Mouse (Mus musculus): Measurements from ENCODE around the gene Kctd19. TPM values are rescaled to one million over a fixed set of nuclear protein-coding genes. Genes with fewer than 3 reads are reported as not detected.
A peak's percentile ranks its signal among the peaks of the same experiment; 100 is the strongest.

Kctd19 gene
- polyA plus RNA-seq (2014; fragmentation: Nextera tagmentation; extraction: Ambion mirVana), result not detected in 2 replicates

DNA sequence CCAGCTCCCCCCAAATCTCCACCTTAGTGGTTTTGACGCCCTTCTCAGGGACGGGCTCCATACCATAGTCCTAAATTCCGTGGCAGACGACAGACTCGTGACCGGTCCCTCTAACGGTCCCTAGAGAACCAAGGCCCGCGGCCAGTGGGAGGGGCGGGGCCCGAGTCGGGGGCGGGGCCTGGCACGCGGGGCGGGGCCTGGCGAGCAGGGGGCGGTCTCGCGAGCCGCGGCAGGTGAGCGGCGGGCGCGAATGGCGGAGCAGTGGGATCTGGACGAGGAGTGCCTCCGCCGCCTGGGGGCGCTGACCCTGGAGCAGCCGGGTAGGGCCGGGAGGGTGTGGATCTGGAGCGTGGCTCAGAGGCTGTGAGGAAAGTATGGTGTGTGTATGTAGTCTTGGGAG lies at the start of gene Kctd19, which contains the start of gene Lrrc36:
Kctd19 (minus strand) TSS at position 112 of the 400 bp plus-strand sequence.
Lrrc36 (plus strand) TSS at position 181 of the 400 bp plus-strand sequence.
- H3K36me3 ChIP-seq (ENCODE audit: control insufficient read depth, insufficient read depth, low read length), result no peaks in the 10 kb centered on the region
- ATAC-seq (replicated peaks; ENCODE audit: low FRiP score) (peak; percentile 84), DNase-seq (ENCODE audit: low spot score) (peak; percentile 85)
- no peak within 1 kb of the TSS for H3K27ac ChIP-seq (ENCODE audit: low read depth, low read length)
- H3K4me1 ChIP-seq (replicated peaks; ENCODE audit: control insufficient read depth, insufficient read depth, low read length), result peaks cover 3% of the 10 kb centered on the region; the same call in 1 of the 2 replicates
- peak within 1 kb of the TSS; percentile 22; the same call in 1 of the 2 replicates for H3K4me3 ChIP-seq (ENCODE audit: low read depth, low read length)
- H3K9me3 ChIP-seq (ENCODE audit: control insufficient read depth, low read length), result no peaks in the 10 kb centered on the region; the same call in 1 of the 2 replicates
- WGBS, result under 1% methylated on average over 34 of the region's 34 CpGs
- no peak within 1 kb of the TSS; the same call in 1 of the 2 replicates for H3K9ac ChIP-seq (ENCODE audit: low read length)
- peaks cover 7% of the 10 kb centered on the region; the same call in 1 of the 2 replicates for H3K27me3 ChIP-seq (ENCODE audit: control insufficient read depth, insufficient read depth, low read length)
- H3K4me2 ChIP-seq (ENCODE audit: low read depth, low read length, severe bottlenecking), result peak within 1 kb of the TSS; percentile 49

GRCm38 (mm10) chr8:105461085-105461803 lies 47.9 kb upstream of the Kctd19 start:
- Histone ChIP-seq H3K9ac (ENCODE audit: low read length) (no peak overlapping the region), H3K9me3 (ENCODE audit: control insufficient read depth, low read length) (no peaks in the 10 kb centered on the region), H3K36me3 (ENCODE audit: control insufficient read depth, insufficient read depth, low read length) (no peaks in the 10 kb centered on the region), H3K27ac (ENCODE audit: low read depth, low read length) (no peak overlapping the region), H3K4me2 (ENCODE audit: low read depth, low read length, severe bottlenecking) (no peak overlapping the region), H3K4me1 (replicated peaks; ENCODE audit: control insufficient read depth, insufficient read depth, low read length) (peaks cover 5% of the 10 kb centered on the region; the same call in 1 of the 2 replicates), H3K4me3 (ENCODE audit: low read depth, low read length) (no peak overlapping the region), H3K27me3 (ENCODE audit: control insufficient read depth, insufficient read depth, low read length) (no peaks in the 10 kb centered on the region)
- no peak for ATAC-seq (replicated peaks; ENCODE audit: low FRiP score)
- no peak for DNase-seq (ENCODE audit: low spot score)
- 80% methylated on average over 13 of the region's 13 CpGs for WGBS

GRCm38 (mm10) chr8:105455218-105455617 lies 41.9 kb upstream of the Kctd19 start:
- H3K9me3 ChIP-seq (ENCODE audit: control insufficient read depth, low read length), result no peaks in the 10 kb centered on the region
- H3K27ac ChIP-seq (ENCODE audit: low read depth, low read length), result no peak overlapping the region
- no peaks in the 10 kb centered on the region for H3K36me3 ChIP-seq (ENCODE audit: control insufficient read depth, insufficient read depth, low read length)
- 70% methylated on average over 10 of the region's 10 CpGs for WGBS
- ATAC-seq (replicated peaks; ENCODE audit: low FRiP score) (no peak), DNase-seq (ENCODE audit: low spot score) (no peak)
- H3K4me1 ChIP-seq (replicated peaks; ENCODE audit: control insufficient read depth, insufficient read depth, low read length), result peaks cover 2% of the 10 kb centered on the region; the same call in 1 of the 2 replicates
- no peak overlapping the region for H3K4me3 ChIP-seq (ENCODE audit: low read depth, low read length)
- no peak overlapping the region for H3K4me2 ChIP-seq (ENCODE audit: low read depth, low read length, severe bottlenecking)
- no peaks in the 10 kb centered on the region for H3K27me3 ChIP-seq (ENCODE audit: control insufficient read depth, insufficient read depth, low read length)
- no peak overlapping the region for H3K9ac ChIP-seq (ENCODE audit: low read length)

GRCm38 (mm10) chr8:105454088-105454487 lies 40.8 kb upstream of the Kctd19 start:
- H3K27ac ChIP-seq (ENCODE audit: low read depth, low read length), result no peak overlapping the region
- DNase-seq (ENCODE audit: low spot score), result no peak
- H3K27me3 ChIP-seq (ENCODE audit: control insufficient read depth, insufficient read depth, low read length), result no peaks in the 10 kb centered on the region
- H3K9ac ChIP-seq (ENCODE audit: low read length), result no peak overlapping the region
- H3K4me2 ChIP-seq (ENCODE audit: low read depth, low read length, severe bottlenecking), result no peak overlapping the region
- no peaks in the 10 kb centered on the region for H3K36me3 ChIP-seq (ENCODE audit: control insufficient read depth, insufficient read depth, low read length)
- H3K4me3 ChIP-seq (ENCODE audit: low read depth, low read length), result no peak overlapping the region
- peaks cover 2% of the 10 kb centered on the region; the same call in 1 of the 2 replicates for H3K4me1 ChIP-seq (replicated peaks; ENCODE audit: control insufficient read depth, insufficient read depth, low read length)
- H3K9me3 ChIP-seq (ENCODE audit: control insufficient read depth, low read length), result no peaks in the 10 kb centered on the region
- no peak for ATAC-seq (replicated peaks; ENCODE audit: low FRiP score)
- WGBS, result 72% methylated on average over 5 of the region's 5 CpGs

GRCm38 (mm10) chr8:105453296-105453695 lies 40.0 kb upstream of the Kctd19 start:
- DNase-seq (ENCODE audit: low spot score) (no peak), ATAC-seq (replicated peaks; ENCODE audit: low FRiP score) (no peak)
- H3K4me2 ChIP-seq (ENCODE audit: low read depth, low read length, severe bottlenecking), result no peak overlapping the region
- H3K9ac ChIP-seq (ENCODE audit: low read length), result no peak overlapping the region
- 84% methylated on average over 5 of the region's 5 CpGs for WGBS
- H3K27me3 ChIP-seq (ENCODE audit: control insufficient read depth, insufficient read depth, low read length), result no peaks in the 10 kb centered on the region
- H3K4me3 ChIP-seq (ENCODE audit: low read depth, low read length), result no peak overlapping the region
- no peaks in the 10 kb centered on the region for H3K36me3 ChIP-seq (ENCODE audit: control insufficient read depth, insufficient read depth, low read length)
- H3K9me3 ChIP-seq (ENCODE audit: control insufficient read depth, low read length), result no peaks in the 10 kb centered on the region
- H3K4me1 ChIP-seq (replicated peaks; ENCODE audit: control insufficient read depth, insufficient read depth, low read length), result peaks cover 2% of the 10 kb centered on the region; the same call in 1 of the 2 replicates
- H3K27ac ChIP-seq (ENCODE audit: low read depth, low read length), result no peak overlapping the region

- Histone ChIP-seq H3K4me1 (replicated peaks; ENCODE audit: control insufficient read depth, insufficient read depth, low read length) (0 out of 2 replicates have a peak, but pooled peaks cover 2% of the 10 kb centered on the region), H3K4me2 (ENCODE audit: low read depth, low read length, severe bottlenecking) (no peak overlapping the region), H3K27me3 (ENCODE audit: control insufficient read depth, insufficient read depth, low read length) (no peaks in the 10 kb centered on the region), H3K27ac (ENCODE audit: low read depth, low read length) (no peak overlapping the region), H3K9ac (ENCODE audit: low read length) (no peak overlapping the region), H3K9me3 (ENCODE audit: control insufficient read depth, low read length) (no peaks in the 10 kb centered on the region), H3K4me3 (ENCODE audit: low read depth, low read length) (no peak overlapping the region), H3K36me3 (ENCODE audit: control insufficient read depth, insufficient read depth, low read length) (no peaks in the 10 kb centered on the region)
- DNase-seq (ENCODE audit: low spot score) (no peak), ATAC-seq (replicated peaks; ENCODE audit: low FRiP score) (no peak)
- WGBS, result 55% methylated on average over 15 of the region's 15 CpGs
These were observed 38.8 kb upstream of the Kctd19 start for GRCm38 (mm10) chr8:105451903-105452603.

DNA sequence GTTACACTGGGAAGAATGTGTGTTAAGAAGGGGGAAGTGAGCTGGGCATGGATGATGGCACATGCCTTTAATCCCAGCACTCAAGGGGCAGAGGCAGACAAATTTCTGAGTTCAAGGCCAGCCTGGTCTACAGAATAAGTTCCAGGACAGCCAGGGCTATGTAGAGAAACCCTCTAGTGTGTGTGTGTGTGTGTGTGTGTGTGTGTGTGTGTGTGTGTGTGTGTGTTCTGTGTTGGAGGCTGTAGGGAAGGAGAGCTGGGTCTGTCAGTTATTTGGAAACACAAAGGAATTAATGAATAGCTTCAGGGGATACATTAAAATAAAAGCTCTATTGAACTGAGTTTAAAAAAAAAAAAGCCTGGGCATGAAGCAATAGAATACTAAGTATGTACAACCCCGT lies 37.7 kb upstream of the Kctd19 start:
- Histone ChIP-seq H3K36me3 (ENCODE audit: control insufficient read depth, insufficient read depth, low read length) (no peaks in the 10 kb centered on the region), H3K9ac (ENCODE audit: low read length) (no peak overlapping the region), H3K4me2 (ENCODE audit: low read depth, low read length, severe bottlenecking) (no peak overlapping the region), H3K9me3 (ENCODE audit: control insufficient read depth, low read length) (no peaks in the 10 kb centered on the region), H3K4me3 (ENCODE audit: low read depth, low read length) (no peak overlapping the region), H3K27me3 (ENCODE audit: control insufficient read depth, insufficient read depth, low read length) (no peaks in the 10 kb centered on the region), H3K4me1 (replicated peaks; ENCODE audit: control insufficient read depth, insufficient read depth, low read length) (0 out of 2 replicates have a peak, but pooled peaks cover 2% of the 10 kb centered on the region), H3K27ac (ENCODE audit: low read depth, low read length) (no peak overlapping the region)
- WGBS, result 21% methylated on average over 1 of the region's 1 CpGs
- no peak for DNase-seq (ENCODE audit: low spot score)
- ATAC-seq (replicated peaks; ENCODE audit: low FRiP score), result no peak

DNA sequence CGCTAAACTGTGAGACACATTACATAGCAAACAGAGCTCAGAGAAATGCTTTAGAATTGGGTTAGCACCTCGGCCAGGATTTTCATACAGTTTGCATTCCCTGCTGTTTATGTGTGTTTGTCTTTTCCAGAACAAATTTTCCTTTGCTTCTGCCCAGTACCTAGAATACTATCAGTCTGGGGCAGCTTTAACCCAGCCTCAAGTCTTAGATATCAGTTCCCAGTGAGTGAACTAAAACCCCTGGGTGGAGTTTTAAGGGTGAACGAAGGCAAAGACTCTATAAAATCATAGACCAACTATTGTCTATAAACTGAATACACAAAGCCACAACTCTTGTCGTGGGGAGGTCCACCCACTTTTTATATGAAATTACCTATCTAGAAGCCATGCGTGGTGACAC lies 35.3 kb upstream of the Kctd19 start:
- 91% methylated on average over 5 of the region's 5 CpGs for whole genome bisulfite sequencing
- H3K27me3 ChIP-seq (ENCODE audit: control insufficient read depth, insufficient read depth, low read length), result no peaks in the 10 kb centered on the region
- H3K4me2 ChIP-seq (ENCODE audit: low read depth, low read length, severe bottlenecking), result no peak overlapping the region
- ATAC-seq (replicated peaks; ENCODE audit: low FRiP score) (no peak), DNase-seq (ENCODE audit: low spot score) (no peak)
- H3K36me3 ChIP-seq (ENCODE audit: control insufficient read depth, insufficient read depth, low read length), result no peaks in the 10 kb centered on the region
- H3K4me1 ChIP-seq (replicated peaks; ENCODE audit: control insufficient read depth, insufficient read depth, low read length), result peaks cover 2% of the 10 kb centered on the region; the same call in 1 of the 2 replicates
- H3K9me3 ChIP-seq (ENCODE audit: control insufficient read depth, low read length), result no peaks in the 10 kb centered on the region
- H3K4me3 ChIP-seq (ENCODE audit: low read depth, low read length), result no peak overlapping the region
- H3K27ac ChIP-seq (ENCODE audit: low read depth, low read length), result no peak overlapping the region
- H3K9ac ChIP-seq (ENCODE audit: low read length), result no peak overlapping the region
